Mouse (Mus musculus): ENCODE measurements around the gene Mybpc3. TPM values are rescaled to one million over a fixed set of nuclear protein-coding genes. Genes with fewer than 3 reads are reported as not detected.

Gene Mybpc3
- not detected for polyA plus RNA-seq (2017; shearing (Covaris generic))

GRCm38 (mm10) chr2:91117585-91118275 is at the start of gene Mybpc3:
Gene Mybpc3, plus strand, starts transcription at chr2:91118144.

GRCm38 (mm10) chr2:91070076-91070800 is 47.7 kb upstream of the Mybpc3 start, which contains the start of gene Slc39a13:
Gene Slc39a13, minus strand, starts transcription at chr2:91070417.

GRCm38 (mm10) chr2:91081775-91082695 is 35.9 kb upstream of the Mybpc3 start, which contains the start of gene Spi1:
Gene Spi1, plus strand, starts transcription at chr2:91082390.

GRCm38 (mm10) chr2:91183711-91184405 is 65.9 kb downstream of the Mybpc3 start, which contains the start of gene Madd:
Gene Madd, minus strand, starts transcription at chr2:91183837.

Other genes with a start within 250 kb of the Mybpc3 start
- 1.3 TPM for gene C1qtnf4, start 232.3 kb upstream of the Mybpc3 start, polyA plus RNA-seq (2017; shearing (Covaris generic))
- 48.9 TPM for gene Kbtbd4, start 213.4 kb upstream of the Mybpc3 start, polyA plus RNA-seq (2017; shearing (Covaris generic))
- 159 TPM for gene Ndufs3, start 213.3 kb upstream of the Mybpc3 start, polyA plus RNA-seq (2017; shearing (Covaris generic))
- gene Celf1, start 177.8 kb upstream of the Mybpc3 start, polyA plus RNA-seq (2017; shearing (Covaris generic)) = 48.3 TPM
- 6.2 TPM for gene Rapsn, start 82.5 kb upstream of the Mybpc3 start, polyA plus RNA-seq (2017; shearing (Covaris generic))
- 282 TPM for gene Psmc3, start 64.1 kb upstream of the Mybpc3 start, polyA plus RNA-seq (2017; shearing (Covaris generic))
- 36.3 TPM for gene Slc39a13, start 47.7 kb upstream of the Mybpc3 start, polyA plus RNA-seq (2017; shearing (Covaris generic))
- 1.2 TPM for gene Spi1, start 35.8 kb upstream of the Mybpc3 start, polyA plus RNA-seq (2017; shearing (Covaris generic))
- 132 TPM for gene Madd, start 65.7 kb downstream of the Mybpc3 start, polyA plus RNA-seq (2017; shearing (Covaris generic))
- 1.9 TPM for gene Nr1h3, start 84.7 kb downstream of the Mybpc3 start, polyA plus RNA-seq (2017; shearing (Covaris generic))
- 21.2 TPM for gene Acp2, start 84.7 kb downstream of the Mybpc3 start, polyA plus RNA-seq (2017; shearing (Covaris generic))
- gene Ddb2, start 118.8 kb downstream of the Mybpc3 start, polyA plus RNA-seq (2017; shearing (Covaris generic)) = 88.7 TPM
- gene Pacsin3, start 137.8 kb downstream of the Mybpc3 start, polyA plus RNA-seq (2017; shearing (Covaris generic)) = 0.46 TPM
- gene Arfgap2, start 146.8 kb downstream of the Mybpc3 start, polyA plus RNA-seq (2017; shearing (Covaris generic)) = 127 TPM